Mouse (Mus musculus) G1E-ER4 (cell line): ENCODE results near the gene Lhb. TPM values are rescaled to one million over a fixed set of nuclear protein-coding genes. Genes with fewer than 3 reads are reported as not detected.
"Not testable (repeated sequence)": the region's sequence is repeated elsewhere in the genome, so short reads cannot be mapped to it uniquely, and the experiment has no call there.

Experiments
- GATA1 ChIP-seq: IDR thresholded peaks from one replicate; pipeline ENCODE4 v1.8.0; 2012; ENCODE audit warnings: low read length, inconsistent platforms
- polyA plus RNA-seq: library from polyadenylated mRNA; stranded (reverse); fragments of >175 nt; gene quantifications from 2 replicates; pipeline ENCODE4 v1.2.3, GENCODE M21; 2012

Lhb gene
- polyA plus RNA-seq, 1 experiment: not detected

DNA sequence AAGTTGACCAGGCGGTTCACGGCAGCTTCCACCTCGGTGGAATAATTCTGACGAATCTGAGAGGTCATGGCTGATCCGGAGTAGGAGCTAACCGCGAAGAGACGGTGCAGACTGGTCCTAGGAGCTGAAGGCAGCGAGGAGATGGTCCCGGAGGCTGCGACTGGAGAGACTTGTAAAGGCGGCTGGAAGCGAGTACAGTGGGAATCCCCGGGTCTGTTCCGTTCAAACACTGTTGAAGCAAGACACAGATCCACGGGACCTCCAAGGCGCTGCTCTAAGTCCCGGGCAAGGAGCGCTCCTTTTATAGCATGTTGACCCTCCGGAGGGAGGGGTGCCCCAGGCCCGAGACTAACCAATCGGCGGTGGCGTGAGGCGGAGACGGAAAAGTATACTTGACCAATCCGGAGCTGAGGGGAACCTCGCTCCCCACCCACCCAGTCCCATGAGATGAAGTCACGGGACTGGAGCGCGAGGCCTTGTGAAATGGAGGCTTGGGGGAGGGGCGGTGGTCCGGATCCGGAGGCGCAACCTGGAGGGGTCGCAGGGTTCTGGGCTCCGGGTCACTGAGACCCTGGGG, 39.0 kb downstream of the Lhb start, which contains the start of gene Ftl1:
TSS of gene Ftl1 (minus strand) at position 321 of the 577 bp plus-strand sequence.
- not testable (repeated sequence) for TF ChIP-seq GATA1

DNA sequence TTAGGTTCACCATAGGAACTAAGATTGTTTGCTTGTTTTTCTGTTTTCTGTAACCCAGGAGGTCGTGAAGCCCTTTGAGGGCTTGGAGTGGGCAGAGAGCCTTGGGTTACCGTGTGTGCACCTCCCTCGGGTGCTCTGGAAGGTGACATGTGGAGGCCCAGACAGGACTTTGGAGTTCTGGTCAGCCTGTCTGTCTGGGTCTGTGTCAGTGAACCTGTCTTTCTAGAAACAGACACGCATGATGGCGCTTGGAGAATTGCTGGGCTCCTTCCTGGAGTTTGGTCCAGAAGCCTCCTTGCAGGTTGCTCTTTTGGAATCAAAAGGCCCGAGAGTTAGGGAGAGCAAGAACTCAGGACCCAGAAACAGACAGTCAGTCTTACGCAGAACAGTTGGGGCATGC, 39.8 kb downstream of the Lhb start:
- TF ChIP-seq GATA1: no peak

DNA sequence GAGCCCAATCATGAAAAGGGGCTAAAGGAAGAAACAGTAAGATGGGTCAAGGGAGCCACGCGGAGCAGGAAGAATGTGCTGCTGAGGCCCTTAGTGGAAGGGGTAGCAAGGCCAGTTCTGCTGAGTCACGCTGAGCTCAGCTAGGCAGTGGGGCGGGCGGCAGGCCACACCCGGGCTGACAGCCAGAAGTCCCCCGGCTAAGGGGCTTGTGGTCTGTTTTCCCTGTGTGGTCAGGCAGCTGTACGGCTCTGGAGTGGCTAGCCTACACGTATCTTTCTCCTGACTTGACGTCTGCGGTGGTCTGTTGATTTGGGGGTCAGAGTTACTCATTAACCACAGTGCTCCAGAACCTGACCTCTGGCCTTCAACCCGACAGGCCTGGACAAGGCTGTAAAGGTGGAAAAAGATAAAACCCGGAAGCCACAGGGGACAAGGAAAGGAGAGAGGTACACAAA, 40.3 kb downstream of the Lhb start:
- no peak for TF ChIP-seq GATA1

DNA sequence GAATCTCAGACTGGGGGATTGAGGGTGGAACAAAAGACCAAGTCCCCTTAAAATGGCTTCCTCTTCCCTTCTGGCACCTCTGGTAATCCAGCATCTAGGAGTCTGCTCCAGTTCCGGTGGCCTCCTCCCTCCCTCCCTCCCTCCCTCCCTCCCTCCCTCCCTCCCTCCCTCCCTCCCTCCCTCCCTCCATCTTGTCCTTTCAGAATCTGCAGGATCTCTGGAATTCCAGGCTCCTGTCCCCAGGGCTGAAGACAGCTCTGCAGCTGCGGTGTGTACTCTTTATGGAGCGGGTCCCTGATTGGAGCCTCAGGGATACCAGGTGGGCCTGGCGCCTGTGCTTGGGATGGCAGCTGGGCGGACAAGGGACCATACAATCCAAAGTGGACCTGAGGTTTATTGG, 40.7 kb downstream of the Lhb start:
- TF ChIP-seq GATA1: no peak

DNA sequence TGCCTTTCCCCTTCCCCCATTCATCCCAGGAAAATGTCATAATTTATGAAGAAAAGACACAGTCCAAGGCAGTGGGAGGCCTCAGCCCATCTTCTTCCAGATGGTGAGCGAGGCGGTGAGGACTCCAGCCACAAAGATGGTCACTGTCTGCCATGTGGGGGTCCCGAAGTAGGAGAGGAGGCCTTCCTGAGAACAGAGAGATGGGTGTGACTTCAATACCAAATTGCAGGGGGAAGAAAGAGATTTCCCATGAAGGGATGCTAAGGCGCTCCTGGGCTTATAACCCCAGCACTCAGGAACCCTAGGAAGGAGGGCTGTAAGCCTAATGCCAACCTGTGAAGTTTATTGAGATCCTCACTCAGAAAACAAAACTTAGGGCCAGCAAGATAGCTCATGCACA, 41.2 kb downstream of the Lhb start:
- no peak for TF ChIP-seq GATA1

DNA sequence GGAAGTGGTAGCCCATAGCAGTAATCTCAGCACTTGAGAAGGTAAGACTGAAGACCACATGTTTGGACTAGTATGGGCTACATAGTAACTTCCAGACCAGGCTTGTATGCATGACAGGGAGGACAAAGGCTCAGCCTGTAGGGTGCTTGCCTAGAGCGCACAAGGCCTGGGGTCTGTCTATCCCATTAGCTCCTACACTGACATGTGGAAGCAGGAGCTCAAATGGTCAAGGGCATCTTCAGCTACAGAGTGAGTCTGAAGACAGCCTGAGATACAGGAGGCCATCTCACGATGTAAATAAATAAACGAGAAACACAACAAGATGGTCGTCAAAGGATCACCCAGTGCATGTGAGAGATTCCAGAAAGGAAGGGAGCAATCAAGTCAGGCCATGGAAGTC, 41.7 kb downstream of the Lhb start:
- TF ChIP-seq GATA1: no peak

DNA sequence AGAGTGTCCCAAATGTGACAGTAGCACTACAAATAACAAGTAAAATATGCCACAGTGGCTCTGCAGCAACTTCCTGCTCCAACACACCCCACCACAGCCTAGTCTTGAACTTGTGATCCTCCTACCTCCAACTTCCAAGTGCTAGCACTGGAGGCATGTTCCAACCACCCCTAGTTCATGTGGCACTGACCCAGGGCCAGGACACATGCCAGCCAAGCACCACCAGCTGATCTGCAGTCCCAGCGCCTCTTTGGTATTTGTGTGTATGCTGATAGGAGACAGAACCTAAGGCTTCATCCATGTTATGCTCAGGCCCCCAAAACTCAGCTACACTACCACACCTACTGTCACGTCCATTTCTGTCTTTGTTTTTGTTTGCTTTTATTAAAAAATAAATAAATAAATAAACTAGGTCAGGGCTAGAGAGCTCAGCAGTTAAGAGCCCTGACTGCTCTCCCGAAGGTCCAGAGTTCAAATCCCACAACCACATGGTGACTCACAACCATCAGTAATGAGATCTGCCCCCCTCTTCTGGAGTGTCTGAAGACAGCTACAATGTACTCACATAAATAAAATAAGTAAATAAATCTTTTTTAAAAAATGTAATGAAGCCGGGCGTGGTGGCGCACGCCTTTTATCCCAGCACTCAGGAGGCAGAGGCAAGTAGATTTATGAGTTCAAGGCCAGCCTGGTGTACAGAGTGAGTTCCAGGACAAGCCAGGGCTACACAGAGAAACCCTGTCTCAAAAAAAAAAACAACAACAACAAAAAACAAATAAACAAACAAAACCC, 43.6 kb downstream of the Lhb start:
- no peak for TF ChIP-seq GATA1

DNA sequence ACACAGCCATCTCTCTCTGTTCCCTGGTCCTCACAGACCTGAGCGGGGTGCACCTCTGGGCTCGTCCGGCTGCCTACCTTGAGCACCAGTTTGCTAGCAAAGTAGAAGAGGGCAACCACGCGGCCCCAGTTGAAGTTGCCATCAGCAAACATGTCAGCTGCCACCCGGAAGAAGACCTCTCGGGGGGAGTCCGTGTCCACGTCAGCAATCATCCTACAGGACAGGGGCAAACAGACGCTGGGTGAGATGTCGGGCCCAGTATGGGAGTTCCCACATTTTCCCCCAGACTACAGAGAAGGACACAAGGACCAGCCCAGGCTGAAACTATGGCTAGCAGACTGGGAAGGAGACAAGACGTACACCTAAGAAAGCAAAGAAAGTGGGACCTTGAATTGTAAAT, 44.5 kb downstream of the Lhb start:
- no peak for TF ChIP-seq GATA1

DNA sequence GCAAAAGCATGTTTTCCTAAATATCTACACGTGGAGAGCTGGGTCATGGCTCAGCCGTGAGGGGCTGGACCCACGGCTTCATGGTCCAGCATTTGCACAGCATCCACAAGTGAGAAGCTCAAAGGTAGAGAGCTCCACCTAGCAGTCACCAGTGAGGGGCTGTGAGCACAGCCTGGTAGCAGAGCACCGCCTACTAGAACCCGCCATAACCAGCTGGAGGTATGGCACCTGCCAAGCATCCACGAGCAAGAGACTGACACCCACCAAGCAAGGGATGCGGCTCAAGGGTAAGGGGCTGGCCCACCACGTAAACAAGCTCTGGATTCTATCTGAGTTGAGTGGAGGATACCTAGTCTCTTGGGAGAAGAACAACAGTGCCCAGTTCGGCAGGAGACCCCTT, 44.9 kb downstream of the Lhb start:
- TF ChIP-seq GATA1: no peak

DNA sequence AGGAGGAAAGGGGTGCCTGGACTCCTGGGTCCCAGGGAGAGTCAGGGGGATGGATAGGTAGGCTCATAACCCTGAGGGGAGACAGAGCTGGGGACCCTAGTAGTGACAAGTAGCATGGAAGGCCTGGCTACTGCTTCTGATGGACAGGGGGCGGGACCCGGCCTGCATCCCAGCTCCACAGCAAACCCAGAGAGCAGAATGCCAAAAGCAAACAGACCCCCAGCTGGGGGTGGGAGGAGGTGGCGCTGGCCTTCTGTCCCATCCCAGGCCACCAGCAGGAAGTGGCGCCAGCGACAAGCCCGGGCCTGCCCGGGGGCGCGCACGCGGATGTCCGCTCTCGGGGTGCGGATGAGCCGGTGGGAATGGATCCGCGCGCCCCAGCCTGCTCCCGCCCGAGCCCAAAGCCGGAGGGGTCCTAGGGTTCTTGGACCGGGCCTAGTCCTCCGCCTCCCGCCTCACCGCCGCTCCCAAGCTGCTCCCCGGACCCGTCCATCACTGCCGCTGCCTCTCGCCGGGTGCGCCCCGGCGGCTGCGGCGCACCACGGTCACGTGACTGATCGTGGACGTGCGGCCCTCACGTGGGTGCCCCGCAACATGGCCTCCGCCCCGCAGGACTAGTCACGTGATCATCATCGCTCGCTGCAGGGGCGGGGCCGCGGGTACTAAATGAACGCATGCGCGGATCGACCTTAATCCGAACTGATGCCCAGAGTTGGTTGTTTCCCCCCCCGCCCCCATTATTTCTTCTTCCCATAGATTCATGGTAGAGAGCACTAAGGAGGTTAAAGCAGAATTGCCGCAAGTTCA, 45.9 kb downstream of the Lhb start, which contains the start of gene Bax:
TSS of gene Bax (minus strand) at position 616 of the 807 bp plus-strand sequence.
- no peak for TF ChIP-seq GATA1

DNA sequence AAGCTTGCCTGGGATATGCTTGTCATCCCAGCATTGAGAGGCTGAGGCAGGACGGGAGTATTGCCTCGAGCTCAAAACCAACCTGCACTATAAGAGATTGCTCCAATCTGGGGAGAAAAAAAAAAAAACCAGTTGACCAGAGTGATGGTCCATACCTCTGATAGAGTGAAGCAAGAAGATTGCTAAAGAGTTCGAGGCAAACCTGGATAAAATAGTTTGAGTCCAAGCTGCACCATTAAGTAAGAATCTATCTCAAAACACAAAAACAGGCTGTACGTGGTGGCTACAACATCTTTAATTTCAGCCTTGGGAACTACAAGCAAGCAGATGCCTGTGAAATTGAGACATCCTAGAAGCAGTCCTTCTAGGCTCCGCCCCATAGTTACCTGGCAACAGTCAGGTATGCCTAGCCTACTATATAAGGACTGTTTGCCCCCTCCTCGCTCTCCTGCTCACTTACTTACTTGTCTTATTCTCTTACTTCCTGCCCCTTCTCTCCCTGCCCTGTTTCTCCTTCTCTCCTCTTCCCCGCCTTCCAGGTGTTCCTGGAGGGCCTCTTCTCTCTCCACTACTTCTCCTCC, 46.6 kb downstream of the Lhb start:
- TF ChIP-seq GATA1: no peak

DNA sequence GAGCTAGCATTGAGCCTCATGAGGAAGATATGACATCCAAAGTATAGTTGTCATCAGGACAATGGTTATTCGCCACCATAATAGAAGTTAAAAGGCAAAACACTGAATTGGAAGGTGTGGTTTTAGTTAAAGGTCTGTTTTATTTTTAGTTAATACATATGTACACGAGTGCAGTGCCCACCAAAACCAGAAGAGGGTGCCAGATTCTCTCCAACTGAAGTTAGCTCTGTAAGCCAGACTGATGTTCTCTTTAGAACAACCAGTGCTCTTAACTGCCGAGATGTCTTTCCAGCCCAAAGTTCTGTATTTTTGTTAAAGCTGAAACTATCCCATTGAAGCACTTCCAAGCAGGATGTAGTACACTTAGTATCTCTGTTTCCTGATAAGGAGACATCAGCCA, 50.2 kb downstream of the Lhb start:
- no peak for TF ChIP-seq GATA1

Other genes with a start within 250 kb of the Lhb start
- not detected in 2 replicates for gene Gfy, start 241.3 kb upstream of the Lhb start, polyA plus RNA-seq
- not detected in 2 replicates for gene Pth2, start 239.8 kb upstream of the Lhb start, polyA plus RNA-seq
- gene Ccdc155, start 215.9 kb upstream of the Lhb start, polyA plus RNA-seq: not detected in 2 replicates
- gene Dkkl1, start 208.7 kb upstream of the Lhb start, polyA plus RNA-seq: 0.13 TPM in 1 of 2 replicates, not detected in the other
- gene Tead2, start 205.1 kb upstream of the Lhb start, polyA plus RNA-seq: not detected in 2 replicates
- 96.2 and 133 TPM in 2 replicates for gene Cd37, start 181.7 kb upstream of the Lhb start, polyA plus RNA-seq
- not detected in 2 replicates for gene Slc6a16, start 179.7 kb upstream of the Lhb start, polyA plus RNA-seq
- not detected in 2 replicates for gene Slc6a21, start 143.3 kb upstream of the Lhb start, polyA plus RNA-seq
- 0.13 and 0.19 TPM in 2 replicates for gene Trpm4, start 87.0 kb upstream of the Lhb start, polyA plus RNA-seq
- gene Hrc, start 85.5 kb upstream of the Lhb start, polyA plus RNA-seq: not detected in 2 replicates
- 5.9 and 6.4 TPM in 2 replicates for gene Ppfia3, start 53.8 kb upstream of the Lhb start, polyA plus RNA-seq
- 3.0 and 3.6 TPM in 2 replicates for gene Lin7b, start 50.2 kb upstream of the Lhb start, polyA plus RNA-seq
- 1,207 and 1,386 TPM in 2 replicates for gene Snrnp70, start 25.1 kb upstream of the Lhb start, polyA plus RNA-seq
- gene Kcna7, start 15.2 kb upstream of the Lhb start, polyA plus RNA-seq: not detected in 2 replicates
- 0.03 and 0.04 TPM in 2 replicates for gene Ntf5, start 7.1 kb upstream of the Lhb start, polyA plus RNA-seq
- 28.8 TPM in 2 replicates for gene Gys1, start 14.0 kb downstream of the Lhb start, polyA plus RNA-seq
- gene Ruvbl2, start 17.3 kb downstream of the Lhb start, polyA plus RNA-seq: 887 and 1,231 TPM in 2 replicates
- 11,844 and 12,759 TPM in 2 replicates for gene Ftl1, start 39.1 kb downstream of the Lhb start, polyA plus RNA-seq
- gene Bax, start 46.1 kb downstream of the Lhb start, polyA plus RNA-seq: 407 and 498 TPM in 2 replicates
- 1.7 and 2.0 TPM in 2 replicates for gene Tulp2, start 61.1 kb downstream of the Lhb start, polyA plus RNA-seq
- not detected in 2 replicates for gene Gm45808, start 66.0 kb downstream of the Lhb start, polyA plus RNA-seq
- 0.29 and 0.49 TPM in 2 replicates for gene Dhdh, start 68.0 kb downstream of the Lhb start, polyA plus RNA-seq
- 1,038 and 1,233 TPM in 2 replicates for gene Nucb1, start 89.6 kb downstream of the Lhb start, polyA plus RNA-seq
- 87.1 and 135 TPM in 2 replicates for gene Ppp1r15a, start 105.4 kb downstream of the Lhb start, polyA plus RNA-seq
- 1.2 and 1.8 TPM in 2 replicates for gene Plekha4, start 105.5 kb downstream of the Lhb start, polyA plus RNA-seq
- 10.6 and 11.5 TPM in 2 replicates for gene Hsd17b14, start 134.1 kb downstream of the Lhb start, polyA plus RNA-seq
- gene Bcat2, start 149.3 kb downstream of the Lhb start, polyA plus RNA-seq: 83.5 and 192 TPM in 2 replicates
- not detected in 2 replicates for gene Fgf21, start 194.7 kb downstream of the Lhb start, polyA plus RNA-seq
- gene Fut1, start 196.5 kb downstream of the Lhb start, polyA plus RNA-seq: not detected in 2 replicates
- gene Izumo1, start 201.0 kb downstream of the Lhb start, polyA plus RNA-seq: 0.11 and 0.14 TPM in 2 replicates
- gene Rasip1, start 206.7 kb downstream of the Lhb start, polyA plus RNA-seq: 1.2 and 1.6 TPM in 2 replicates
- not detected in 2 replicates for gene Mamstr, start 219.2 kb downstream of the Lhb start, polyA plus RNA-seq
- not detected in 2 replicates for gene Fut2, start 245.6 kb downstream of the Lhb start, polyA plus RNA-seq